Mouse (Mus musculus) thymus, postnatal 0 days (tissue): ENCODE results near the gene Col4a3. TPM values are rescaled to one million over a fixed set of nuclear protein-coding genes. Genes with fewer than 3 reads are reported as not detected.

Source experiments
- DNase-seq: peaks from one replicate; pipeline ENCODE4 v3.0.0-alpha.2; 2015; ENCODE audit warnings: low spot score
- polyA plus RNA-seq: library from polyadenylated mRNA; unstranded; fragments of >200 nt; fragmentation: Nextera tagmentation; extraction: Ambion mirVana; gene quantifications from 2 replicates; pipeline ENCODE4 v1.2.1, GENCODE M21; 2015

The Col4a3 gene
- polyA plus RNA-seq, 1 experiment from 2014 or later = 0.09 TPM

GRCm38 (mm10) chr1:82768269-82768668 lies 181.5 kb downstream of the Col4a3 start, which contains the start of gene Tm4sf20:
Tm4sf20 (minus strand) TSS chr1:82768461.
- no peak for DNase-seq

DNA sequence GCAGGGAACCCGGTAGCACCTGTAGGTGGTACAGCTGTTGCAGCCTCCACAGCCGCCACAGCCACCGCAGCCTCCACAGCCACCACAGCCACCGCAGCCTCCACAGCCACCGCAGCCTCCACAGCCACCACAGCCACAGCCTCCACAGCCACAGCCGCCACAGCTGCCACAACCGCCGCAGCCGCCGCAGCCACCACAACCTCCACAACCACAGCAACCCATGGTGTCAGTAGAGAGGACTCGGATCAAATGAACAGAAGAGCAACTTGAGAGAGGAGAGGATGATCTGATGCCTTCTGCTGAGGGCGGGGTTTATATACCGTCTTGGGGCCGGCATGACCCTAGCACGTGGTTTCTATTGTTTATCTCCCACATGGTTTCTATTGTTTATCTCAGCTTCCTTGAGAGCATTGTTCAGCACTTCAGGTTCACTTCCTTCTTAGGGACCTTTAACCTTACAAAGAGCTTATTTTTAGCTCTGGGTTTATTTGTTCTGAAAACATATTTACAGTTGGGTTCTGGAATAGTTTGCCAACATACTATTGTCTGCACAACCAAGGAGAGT lies 184.4 kb downstream of the Col4a3 start, which contains the start of gene Gm47791:
Gm47791 (minus strand) TSS at position 222 of the 565 bp plus-strand sequence.
- DNase-seq = no peak

Other genes starting within 250 kb of the Col4a3 start
- 0.03 and 0.04 TPM in 2 replicates for gene Col4a4, start 72 bp upstream of the Col4a3 start, polyA plus RNA-seq
- 255 and 259 TPM in 2 replicates for gene Mff, start 138.0 kb downstream of the Col4a3 start, polyA plus RNA-seq
- 0.17 and 0.47 TPM in 2 replicates for gene Tm4sf20, start 181.5 kb downstream of the Col4a3 start, polyA plus RNA-seq
- gene Gm47791, start 184.3 kb downstream of the Col4a3 start, polyA plus RNA-seq = not detected in 2 replicates